ENCODE assay signal across 8 mouse cellular contexts in the genomic region with DNA sequence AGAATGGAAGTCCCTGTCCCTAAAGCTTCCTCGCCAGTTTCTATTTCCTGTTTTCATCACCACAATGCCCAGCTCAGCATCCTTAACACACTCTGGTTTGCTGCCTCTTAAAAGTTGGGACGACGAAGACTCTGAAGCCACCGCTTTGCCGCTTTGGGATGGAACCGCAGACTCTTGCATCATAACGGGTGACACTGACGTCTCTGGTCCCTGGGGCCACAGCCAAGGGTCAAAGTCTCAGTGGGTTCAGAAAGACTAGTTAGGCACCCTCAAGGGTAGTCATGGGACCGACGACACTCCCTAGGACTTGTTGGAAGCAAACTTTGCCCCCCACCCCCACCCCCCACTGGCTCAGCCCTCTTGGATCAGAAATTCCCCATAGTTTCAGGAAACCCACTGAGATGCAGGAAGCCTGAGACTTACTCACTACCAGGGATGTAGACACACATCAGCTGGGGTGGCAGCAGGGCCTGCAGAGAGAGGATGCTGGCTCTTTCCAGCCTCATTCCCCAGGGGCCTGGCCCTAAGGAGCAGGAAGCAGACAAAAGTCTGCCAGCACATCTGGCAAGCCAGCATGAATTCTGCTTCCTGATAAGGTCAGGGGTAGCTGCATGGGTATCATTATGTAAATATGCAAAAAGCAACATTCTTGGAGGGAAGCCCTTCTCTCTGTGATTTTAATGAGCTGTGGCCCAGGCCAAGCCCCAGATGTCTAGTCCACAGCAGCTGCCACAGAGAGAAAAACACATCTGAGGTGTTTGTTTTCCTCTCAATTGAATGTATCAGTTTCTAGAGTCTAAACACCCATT. TPM values are rescaled to one million over a fixed set of nuclear protein-coding genes. Genes with fewer than 3 reads are reported as not detected.
DNase-seq lines count a peak whose midpoint lies in the region; ATAC-seq lines count a peak whose summit lies in the region.

No protein-coding gene starts in this region.

- H3K4me2 ChIP-seq in midbrain, embryonic 14.5 days (ENCODE audit: low read length): no peak overlapping the region

- ATAC-seq in midbrain, embryonic 14.5 days (ENCODE audit: low FRiP score, low TSS enrichment): no peak
- no peak for ATAC-seq in megakaryocyte-erythroid progenitor cell, adult 5-6 weeks (replicated peaks; ENCODE audit: low FRiP score, low TSS enrichment, poor library complexity, severe bottlenecking)

- no peaks in the 10 kb centered on the region for H3K9me3 ChIP-seq in limb, embryonic 10.5 days (replicated peaks)
- no peaks in the 10 kb centered on the region for H3K9me3 ChIP-seq in midbrain, embryonic 14.5 days (ENCODE audit: control insufficient read depth, low read length)

- H3K27ac ChIP-seq in limb, embryonic 10.5 days: peak overlapping the region; percentile 81
- 0 out of 2 replicates have a peak overlapping the region, but pooled peaks have one; percentile 10 for H3K27ac ChIP-seq in midbrain, embryonic 14.5 days (replicated peaks; ENCODE audit: low read depth, low read length)

- no peak overlapping the region for H3K4me3 ChIP-seq in limb, embryonic 10.5 days
- H3K4me3 ChIP-seq in midbrain, embryonic 14.5 days (replicated peaks; ENCODE audit: low read depth, low read length): no peak overlapping the region

- DNase-seq in adrenal gland, postnatal 10 days: peak; percentile 63
- peak; percentile 42 for DNase-seq in fibroblast of lung, adult 2 months (ENCODE audit: low read depth)
- DNase-seq in heart, postnatal 10 days: peak; percentile 70 to 77
- DNase-seq in limb, embryonic 10.5 days (ENCODE audit: low spot score): peak; percentile 48
- peak; percentile 56 for DNase-seq in midbrain, embryonic 14.5 days
- no peak for DNase-seq in left cerebral cortex, adult 9 months (ENCODE audit: low spot score in 2 of 2)
- no peak for DNase-seq in spleen, postnatal 4 days (ENCODE audit: low spot score in 2 of 2)

- intact Hi-C loops in heart, postnatal 10 days (cut with DNase I): no loop called here

- WGBS in limb, embryonic 10.5 days: 86% methylated on average over 10 of the region's 10 CpGs
- 86% methylated on average over 10 of the region's 10 CpGs for WGBS in midbrain, embryonic 14.5 days

- H3K27me3 ChIP-seq in limb, embryonic 10.5 days (ENCODE audit: low read depth, poor library complexity, severe bottlenecking): no peaks in the 10 kb centered on the region
- no peaks in the 10 kb centered on the region for H3K27me3 ChIP-seq in midbrain, embryonic 14.5 days (ENCODE audit: control insufficient read depth, insufficient read depth, low read length)

- no peak overlapping the region for H3K9ac ChIP-seq in midbrain, embryonic 14.5 days (replicated peaks; ENCODE audit: low read length)

- peaks cover 45% of the 10 kb centered on the region for H3K4me1 ChIP-seq in limb, embryonic 10.5 days
- H3K4me1 ChIP-seq in midbrain, embryonic 14.5 days (ENCODE audit: control insufficient read depth, insufficient read depth, low read length): no peaks in the 10 kb centered on the region; the same call in 1 of the 2 replicates

- H3K36me3 ChIP-seq in limb, embryonic 10.5 days: no peaks in the 10 kb centered on the region
- no peaks in the 10 kb centered on the region for H3K36me3 ChIP-seq in midbrain, embryonic 14.5 days (ENCODE audit: control insufficient read depth, insufficient read depth, low read length)

RNA-seq across cellular contexts. Expression of a gene that starts 38.5 kb away (rescaled TPM):
- total RNA-seq in adrenal gland, postnatal 10 days (2021): 10 to 100 TPM; 52.0 to 57.7 TPM
- total RNA-seq in heart, postnatal 10 days (2021): 10 to 100 TPM; 18.6 to 21.2 TPM
- polyA plus RNA-seq in limb, embryonic 10.5 days (2016; fragmentation: Nextera tagmentation; extraction: Ambion mirVana): 26.3 and 38.9 TPM in 2 replicates
- 0.63 and 2.7 TPM in 2 replicates for polyA plus RNA-seq in midbrain, embryonic 14.5 days (2014; fragmentation: Nextera tagmentation; extraction: Ambion mirVana)
- 0.28 TPM in 1 of 2 replicates, not detected in the other for total RNA-seq in megakaryocyte-erythroid progenitor cell, adult 5-6 weeks (2014; fragmentation: Nextera tagmentation)
- total RNA-seq in megakaryocyte-erythroid progenitor cell, adult 5-6 weeks (2017): 0.72 and 1.5 TPM in 2 replicates

RNA-seq across cellular contexts. Expression of a gene that starts 55.0 kb away (rescaled TPM):
- total RNA-seq in adrenal gland, postnatal 10 days (2021): 10 to 100 TPM; 51.6 to 59.0 TPM
- total RNA-seq in heart, postnatal 10 days (2021): 10 to 100 TPM; 44.2 to 48.9 TPM
- 42.1 and 52.3 TPM in 2 replicates for polyA plus RNA-seq in limb, embryonic 10.5 days (2016; fragmentation: Nextera tagmentation; extraction: Ambion mirVana)
- 20.4 and 35.7 TPM in 2 replicates for polyA plus RNA-seq in midbrain, embryonic 14.5 days (2014; fragmentation: Nextera tagmentation; extraction: Ambion mirVana)
- 27.7 and 28.8 TPM in 2 replicates for total RNA-seq in megakaryocyte-erythroid progenitor cell, adult 5-6 weeks (2014; fragmentation: Nextera tagmentation)
- 22.7 and 23.9 TPM in 2 replicates for total RNA-seq in megakaryocyte-erythroid progenitor cell, adult 5-6 weeks (2017)

Comparison
In these comparisons a context has a peak if more than half of its experiments do, and no peak if none do; other contexts are left out.
1. DNase-seq: peak in adrenal gland, postnatal 10 days (single experiment), fibroblast of lung, adult 2 months (single experiment), heart, postnatal 10 days (2 of 2), limb, embryonic 10.5 days (single experiment) and midbrain, embryonic 14.5 days (single experiment); none in left cerebral cortex, adult 9 months (0 of 2) and spleen, postnatal 4 days (0 of 2).
2. RNA of a gene that starts 38.5 kb away (total RNA-seq): 52.0 to 57.7 TPM in adrenal gland, postnatal 10 days and 18.6 to 21.2 TPM in heart, postnatal 10 days; 0.28 to 1.5 TPM in megakaryocyte-erythroid progenitor cell, adult 5-6 weeks; every median in the first group is over 4 times any median in the second.